Mouse (Mus musculus): Measurements from ENCODE around the gene Cox14. TPM values are rescaled to one million over a fixed set of nuclear protein-coding genes. Genes with fewer than 3 reads are reported as not detected.

The Cox14 gene
- polyA plus RNA-seq, 1 experiment from 2014 or later = 164 TPM

- Histone ChIP-seq H3K4me1 (peaks cover 43% of the 10 kb centered on the region), H3K4me3 (no peak overlapping the region), H3K27me3 (ENCODE audit: insufficient read depth, poor library complexity, severe bottlenecking) (0 out of 2 replicates have a peak, but pooled peaks cover 6% of the 10 kb centered on the region), H3K36me3 (peaks cover 81% of the 10 kb centered on the region), H3K27ac (peak overlapping the region; percentile 80), H3K9me3 (no peaks in the 10 kb centered on the region)
- WGBS = 71% methylated on average over 13 of the region's 13 CpGs
- no peak for DNase-seq (ENCODE audit: low spot score)
Observed at GRCm38 (mm10) chr15:99712666-99713559, 12.5 kb upstream of the Cox14 start.

GRCm38 (mm10) chr15:99713569-99713968, 11.8 kb upstream of the Cox14 start:
- Histone ChIP-seq H3K27ac (peak overlapping the region; percentile 80), H3K36me3 (peaks cover 81% of the 10 kb centered on the region)
- DNase-seq (ENCODE audit: low spot score) = no peak

GRCm38 (mm10) chr15:99714206-99714605, 11.2 kb upstream of the Cox14 start:
- 51% methylated on average over 4 of the region's 4 CpGs for WGBS
- Histone ChIP-seq H3K27ac (peak overlapping the region; percentile 80), H3K4me3 (no peak overlapping the region), H3K27me3 (ENCODE audit: insufficient read depth, poor library complexity, severe bottlenecking) (0 out of 2 replicates have a peak, but pooled peaks cover 7% of the 10 kb centered on the region), H3K36me3 (peaks cover 81% of the 10 kb centered on the region), H3K9me3 (no peaks in the 10 kb centered on the region), H3K4me1 (peaks cover 43% of the 10 kb centered on the region)
- no peak for DNase-seq (ENCODE audit: low spot score)

More at GRCm38 (mm10) chr15:99713569-99713968, 11.8 kb upstream of the Cox14 start:
- 76% methylated on average over 3 of the region's 3 CpGs for whole genome bisulfite sequencing
- Histone ChIP-seq H3K4me3 (no peak overlapping the region), H3K9me3 (no peaks in the 10 kb centered on the region), H3K27me3 (ENCODE audit: insufficient read depth, poor library complexity, severe bottlenecking) (0 out of 2 replicates have a peak, but pooled peaks cover 7% of the 10 kb centered on the region), H3K4me1 (peaks cover 43% of the 10 kb centered on the region)

GRCm38 (mm10) chr15:99714858-99715257, 10.6 kb upstream of the Cox14 start:
- peak overlapping the region; percentile 80; the same call in 1 of the 2 replicates for H3K27ac ChIP-seq
- 0 out of 2 replicates have a peak, but pooled peaks cover 7% of the 10 kb centered on the region for H3K27me3 ChIP-seq (ENCODE audit: insufficient read depth, poor library complexity, severe bottlenecking)
- no peak for DNase-seq (ENCODE audit: low spot score)
- H3K36me3 ChIP-seq = peaks cover 79% of the 10 kb centered on the region
- 41% methylated on average over 7 of the region's 7 CpGs for WGBS
- no peaks in the 10 kb centered on the region for H3K9me3 ChIP-seq
- peaks cover 43% of the 10 kb centered on the region for H3K4me1 ChIP-seq
- no peak overlapping the region for H3K4me3 ChIP-seq

GRCm38 (mm10) chr15:99715361-99715865, 10.0 kb upstream of the Cox14 start:
- Histone ChIP-seq H3K4me1 (peaks cover 43% of the 10 kb centered on the region), H3K4me3 (no peak overlapping the region), H3K27ac (no peak overlapping the region), H3K36me3 (peaks cover 78% of the 10 kb centered on the region), H3K9me3 (no peaks in the 10 kb centered on the region), H3K27me3 (ENCODE audit: insufficient read depth, poor library complexity, severe bottlenecking) (0 out of 2 replicates have a peak, but pooled peaks cover 7% of the 10 kb centered on the region)
- 79% methylated on average over 13 of the region's 13 CpGs for WGBS
- DNase-seq (ENCODE audit: low spot score) = no peak

GRCm38 (mm10) chr15:99715982-99716746, 9.3 kb upstream of the Cox14 start:
- peak overlapping the region; percentile 56; the same call in 1 of the 2 replicates for H3K27ac ChIP-seq
- DNase-seq (ENCODE audit: low spot score) = no peak
- H3K4me1 ChIP-seq = peaks cover 43% of the 10 kb centered on the region
- 71% methylated on average over 11 of the region's 11 CpGs for WGBS
- no peaks in the 10 kb centered on the region for H3K9me3 ChIP-seq
- peak overlapping the region; percentile 1; the same call in 1 of the 2 replicates for H3K4me3 ChIP-seq
- H3K36me3 ChIP-seq = peaks cover 78% of the 10 kb centered on the region
- H3K27me3 ChIP-seq (ENCODE audit: insufficient read depth, poor library complexity, severe bottlenecking) = 0 out of 2 replicates have a peak, but pooled peaks cover 7% of the 10 kb centered on the region

- Histone ChIP-seq H3K27me3 (ENCODE audit: insufficient read depth, poor library complexity, severe bottlenecking) (0 out of 2 replicates have a peak, but pooled peaks cover 7% of the 10 kb centered on the region), H3K9me3 (no peaks in the 10 kb centered on the region), H3K36me3 (peaks cover 73% of the 10 kb centered on the region), H3K27ac (no peak overlapping the region), H3K4me1 (peaks cover 44% of the 10 kb centered on the region), H3K4me3 (no peak overlapping the region)
- WGBS = 83% methylated on average over 12 of the region's 12 CpGs
- DNase-seq (ENCODE audit: low spot score) = no peak
Observed at GRCm38 (mm10) chr15:99716814-99717213, 8.6 kb upstream of the Cox14 start.

GRCm38 (mm10) chr15:99717386-99718334, 7.8 kb upstream of the Cox14 start, which contains the start of gene Gpd1:
Gene Gpd1 (plus strand): TSS chr15:99717515.
- DNase-seq (ENCODE audit: low spot score) = no peak
- no peaks in the 10 kb centered on the region for H3K9me3 ChIP-seq
- H3K4me1 ChIP-seq = peaks cover 46% of the 10 kb centered on the region
- WGBS = 71% methylated on average over 26 of the region's 26 CpGs
- no peak within 1 kb of the TSS for H3K27ac ChIP-seq
- 0 out of 2 replicates have a peak, but pooled peaks cover 7% of the 10 kb centered on the region for H3K27me3 ChIP-seq (ENCODE audit: insufficient read depth, poor library complexity, severe bottlenecking)
- peaks cover 68% of the 10 kb centered on the region for H3K36me3 ChIP-seq
- H3K4me3 ChIP-seq = no peak within 1 kb of the TSS; the same call in 1 of the 2 replicates

- WGBS = 92% methylated on average over 9 of the region's 9 CpGs
Observed at GRCm38 (mm10) chr15:99718461-99719021, 6.9 kb upstream of the Cox14 start.

GRCm38 (mm10) chr15:99719865-99720264, 5.6 kb upstream of the Cox14 start:
- no peak overlapping the region for H3K27ac ChIP-seq
- no peaks in the 10 kb centered on the region for H3K9me3 ChIP-seq
- peaks cover 50% of the 10 kb centered on the region for H3K4me1 ChIP-seq
- DNase-seq (ENCODE audit: low spot score) = no peak
- 70% methylated on average over 8 of the region's 8 CpGs for WGBS
- no peak overlapping the region for H3K4me3 ChIP-seq
- 0 out of 2 replicates have a peak, but pooled peaks cover 7% of the 10 kb centered on the region for H3K27me3 ChIP-seq (ENCODE audit: insufficient read depth, poor library complexity, severe bottlenecking)
- peaks cover 49% of the 10 kb centered on the region for H3K36me3 ChIP-seq

More at GRCm38 (mm10) chr15:99718461-99719021, 6.9 kb upstream of the Cox14 start:
- Histone ChIP-seq H3K27me3 (ENCODE audit: insufficient read depth, poor library complexity, severe bottlenecking) (0 out of 2 replicates have a peak, but pooled peaks cover 7% of the 10 kb centered on the region), H3K4me1 (peaks cover 46% of the 10 kb centered on the region), H3K36me3 (peaks cover 59% of the 10 kb centered on the region), H3K4me3 (no peak overlapping the region), H3K27ac (no peak overlapping the region), H3K9me3 (no peaks in the 10 kb centered on the region)
- DNase-seq (ENCODE audit: low spot score) = no peak
